Mouse (Mus musculus): ENCODE results near the gene Arhgap31.
A peak's percentile ranks its signal among the peaks of the same experiment; 100 is the strongest.

The Arhgap31 gene

DNA sequence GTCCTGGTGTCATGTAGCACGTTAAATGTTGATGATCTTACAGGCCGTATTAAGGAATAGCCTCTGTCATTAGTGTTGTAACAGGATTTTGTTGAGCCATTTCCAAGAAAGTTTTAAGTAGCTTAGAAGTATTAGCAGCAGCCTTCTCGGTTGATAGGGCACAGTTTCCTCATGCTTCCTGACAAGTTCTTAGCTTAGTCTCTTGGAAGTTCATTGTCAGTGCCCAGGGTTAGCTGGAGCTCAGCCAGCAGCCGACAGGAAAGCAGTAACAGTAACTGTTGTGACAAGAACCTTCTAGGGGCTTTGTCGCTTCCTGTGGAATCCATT lies 43.1 kb upstream of the Arhgap31 start:
- Histone ChIP-seq H3K4me3 (replicated peaks; ENCODE audit: low read length) (no peak overlapping the region), H3K36me3 (ENCODE audit: insufficient read depth, low read length) (no peaks in the 10 kb centered on the region), H3K9me3 (ENCODE audit: low read length) (no peaks in the 10 kb centered on the region), H3K27me3 (ENCODE audit: insufficient read depth, low read length) (peaks cover 2% of the 10 kb centered on the region; the same call in 1 of the 2 replicates), H3K4me1 (replicated peaks; ENCODE audit: low read depth, low read length) (peaks cover 4% of the 10 kb centered on the region)
- no peak for TF ChIP-seq CTCF (conservative IDR thresholded peaks at IDR 0.05; ENCODE audit: low read length)
- TF ChIP-seq POU5F1 (IDR thresholded peaks at IDR 0.05; ENCODE audit: borderline replicate concordance, low read length), result no peak
- TF ChIP-seq NANOG (IDR thresholded peaks at IDR 0.05; ENCODE audit: borderline replicate concordance, low read length), result no peak

- Histone ChIP-seq H3K4me3 (replicated peaks; ENCODE audit: low read length) (no peak overlapping the region), H3K27me3 (ENCODE audit: insufficient read depth, low read length) (peaks cover 2% of the 10 kb centered on the region; the same call in 1 of the 2 replicates), H3K36me3 (ENCODE audit: insufficient read depth, low read length) (no peaks in the 10 kb centered on the region), H3K9me3 (ENCODE audit: low read length) (no peaks in the 10 kb centered on the region), H3K4me1 (replicated peaks; ENCODE audit: low read depth, low read length) (peaks cover 4% of the 10 kb centered on the region)
- TF ChIP-seq POU5F1 (IDR thresholded peaks at IDR 0.05; ENCODE audit: borderline replicate concordance, low read length) (no peak), NANOG (IDR thresholded peaks at IDR 0.05; ENCODE audit: borderline replicate concordance, low read length) (no peak), CTCF (conservative IDR thresholded peaks at IDR 0.05; ENCODE audit: low read length) (no peak)
Observed at GRCm38 (mm10) chr16:38755452-38756176, 42.5 kb upstream of the Arhgap31 start.

DNA sequence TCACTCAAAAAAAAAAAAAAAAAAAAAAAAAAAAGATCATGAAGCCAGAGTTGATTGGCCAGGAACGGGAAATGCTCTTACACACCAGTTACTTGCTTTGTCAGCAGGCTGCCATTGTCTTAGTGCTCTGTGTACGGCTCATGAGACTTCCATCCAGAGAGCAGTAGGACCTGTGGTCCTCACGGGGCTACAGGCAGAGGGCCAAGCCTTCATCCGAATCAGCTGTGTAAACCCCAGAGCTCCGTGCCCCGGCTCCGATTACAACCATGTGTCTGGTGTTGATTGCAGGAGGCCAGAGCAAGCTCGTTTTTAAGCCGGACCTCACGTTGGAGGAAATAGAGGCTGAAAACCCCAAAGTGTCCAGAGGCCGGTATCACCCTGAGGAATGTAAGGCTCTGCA lies 40.6 kb upstream of the Arhgap31 start:
- H3K27me3 ChIP-seq (ENCODE audit: insufficient read depth, low read length), result peaks cover 5% of the 10 kb centered on the region; the same call in 1 of the 2 replicates
- H3K36me3 ChIP-seq (ENCODE audit: insufficient read depth, low read length), result no peaks in the 10 kb centered on the region
- TF ChIP-seq CTCF (conservative IDR thresholded peaks at IDR 0.05; ENCODE audit: low read length) (no peak), POU5F1 (IDR thresholded peaks at IDR 0.05; ENCODE audit: borderline replicate concordance, low read length) (no peak), NANOG (IDR thresholded peaks at IDR 0.05; ENCODE audit: borderline replicate concordance, low read length) (no peak)
- peaks cover 4% of the 10 kb centered on the region for H3K4me1 ChIP-seq (replicated peaks; ENCODE audit: low read depth, low read length)
- H3K4me3 ChIP-seq (replicated peaks; ENCODE audit: low read length), result no peak overlapping the region
- no peaks in the 10 kb centered on the region for H3K9me3 ChIP-seq (ENCODE audit: low read length)

DNA sequence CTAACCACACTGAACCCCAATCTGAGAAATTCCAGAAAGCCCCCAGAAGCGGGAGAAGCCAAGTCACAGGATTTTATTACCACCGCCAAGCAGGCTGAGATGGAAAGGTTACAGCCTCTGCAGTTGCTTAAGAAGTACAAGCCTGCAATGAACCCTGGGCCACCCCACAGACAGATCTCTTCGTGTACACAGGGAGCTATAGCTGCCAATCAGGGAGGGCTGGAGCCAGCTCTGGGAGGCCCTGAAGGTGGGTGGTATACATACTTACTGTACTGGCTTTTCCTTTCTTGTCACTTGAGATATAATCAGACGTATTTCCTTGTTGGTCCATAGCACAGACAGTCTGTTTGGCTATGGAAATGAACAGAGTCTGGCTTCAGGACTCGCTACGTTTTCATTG lies 37.7 kb upstream of the Arhgap31 start:
- H3K4me3 ChIP-seq (replicated peaks; ENCODE audit: low read length), result no peak overlapping the region
- TF ChIP-seq CTCF (conservative IDR thresholded peaks at IDR 0.05; ENCODE audit: low read length) (no peak), POU5F1 (IDR thresholded peaks at IDR 0.05; ENCODE audit: borderline replicate concordance, low read length) (no peak), NANOG (IDR thresholded peaks at IDR 0.05; ENCODE audit: borderline replicate concordance, low read length) (no peak)

GRCm38 (mm10) chr16:38743941-38744673 lies 31.0 kb upstream of the Arhgap31 start:
- Histone ChIP-seq H3K9me3 (ENCODE audit: low read length) (no peaks in the 10 kb centered on the region), H3K4me3 (replicated peaks; ENCODE audit: low read length) (no peak overlapping the region), H3K4me1 (replicated peaks; ENCODE audit: low read depth, low read length) (peaks cover 9% of the 10 kb centered on the region; the same call in 1 of the 2 replicates), H3K27me3 (ENCODE audit: insufficient read depth, low read length) (peaks cover 35% of the 10 kb centered on the region), H3K36me3 (ENCODE audit: insufficient read depth, low read length) (no peaks in the 10 kb centered on the region)
- no peak for TF ChIP-seq CTCF (conservative IDR thresholded peaks at IDR 0.05; ENCODE audit: low read length)
- no peak for TF ChIP-seq POU5F1 (IDR thresholded peaks at IDR 0.05; ENCODE audit: borderline replicate concordance, low read length)
- TF ChIP-seq NANOG (IDR thresholded peaks at IDR 0.05; ENCODE audit: borderline replicate concordance, low read length), result no peak

More for the DNA sequence above, 37.7 kb upstream of the Arhgap31 start:
- H3K9me3 ChIP-seq (ENCODE audit: low read length), result no peaks in the 10 kb centered on the region
- H3K36me3 ChIP-seq (ENCODE audit: insufficient read depth, low read length), result no peaks in the 10 kb centered on the region
- peaks cover 5% of the 10 kb centered on the region; the same call in 1 of the 2 replicates for H3K27me3 ChIP-seq (ENCODE audit: insufficient read depth, low read length)
- no peaks in the 10 kb centered on the region for H3K4me1 ChIP-seq (replicated peaks; ENCODE audit: low read depth, low read length)

DNA sequence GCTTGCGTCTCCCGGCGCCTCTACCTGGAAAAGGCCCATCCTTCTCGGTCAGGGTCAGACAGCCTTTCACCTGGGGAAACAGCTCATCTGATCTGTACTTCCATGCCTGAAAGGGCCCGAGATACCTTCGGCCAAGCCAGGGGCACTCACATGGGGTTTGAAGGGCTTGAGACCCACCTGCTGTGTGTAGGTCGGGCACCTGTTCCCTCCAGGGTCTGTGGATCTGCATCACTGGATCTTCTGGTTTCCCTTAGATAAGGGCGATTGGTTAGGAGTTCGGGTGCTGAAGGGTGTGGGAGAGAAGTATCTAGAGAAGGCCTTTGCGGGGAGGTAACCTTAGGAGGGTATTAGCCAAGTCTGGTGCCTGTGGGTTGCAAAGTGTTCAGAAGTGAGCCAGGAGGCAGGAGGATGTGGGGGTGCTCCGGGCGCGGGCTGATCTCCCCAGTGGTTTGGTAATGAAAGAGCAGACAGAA lies 29.6 kb upstream of the Arhgap31 start:
- H3K9me3 ChIP-seq (ENCODE audit: low read length), result no peaks in the 10 kb centered on the region
- peak overlapping the region; percentile 85 for H3K4me3 ChIP-seq (replicated peaks; ENCODE audit: low read length)
- H3K27me3 ChIP-seq (ENCODE audit: insufficient read depth, low read length), result peaks cover 35% of the 10 kb centered on the region
- peaks cover 9% of the 10 kb centered on the region; the same call in 1 of the 2 replicates for H3K4me1 ChIP-seq (replicated peaks; ENCODE audit: low read depth, low read length)
- H3K36me3 ChIP-seq (ENCODE audit: insufficient read depth, low read length), result no peaks in the 10 kb centered on the region
- no peak for TF ChIP-seq NANOG (IDR thresholded peaks at IDR 0.05; ENCODE audit: borderline replicate concordance, low read length)
- no peak for TF ChIP-seq POU5F1 (IDR thresholded peaks at IDR 0.05; ENCODE audit: borderline replicate concordance, low read length)
- TF ChIP-seq CTCF (conservative IDR thresholded peaks at IDR 0.05; ENCODE audit: low read length), result no peak

GRCm38 (mm10) chr16:38742113-38742658 lies 29.1 kb upstream of the Arhgap31 start, which contains the start of gene B4galt4:
B4galt4 (plus strand) TSS chr16:38742264.
- Histone ChIP-seq H3K4me1 (replicated peaks; ENCODE audit: low read depth, low read length) (peaks cover 9% of the 10 kb centered on the region; the same call in 1 of the 2 replicates), H3K9me3 (ENCODE audit: low read length) (no peaks in the 10 kb centered on the region), H3K4me3 (replicated peaks; ENCODE audit: low read length) (peak within 1 kb of the TSS; percentile 85)

More at GRCm38 (mm10) chr16:38742113-38742658, 29.1 kb upstream of the Arhgap31 start, which contains the start of gene B4galt4:
- H3K36me3 ChIP-seq (ENCODE audit: insufficient read depth, low read length), result no peaks in the 10 kb centered on the region
- peaks cover 35% of the 10 kb centered on the region for H3K27me3 ChIP-seq (ENCODE audit: insufficient read depth, low read length)
- TF ChIP-seq NANOG (IDR thresholded peaks at IDR 0.05; ENCODE audit: borderline replicate concordance, low read length) (no peak), CTCF (conservative IDR thresholded peaks at IDR 0.05; ENCODE audit: low read length) (no peak)

Data from E14TG2a.4 (cell line).